Comparison of ENCODE assay signal across 10 mouse cellular contexts in the genomic region with DNA sequence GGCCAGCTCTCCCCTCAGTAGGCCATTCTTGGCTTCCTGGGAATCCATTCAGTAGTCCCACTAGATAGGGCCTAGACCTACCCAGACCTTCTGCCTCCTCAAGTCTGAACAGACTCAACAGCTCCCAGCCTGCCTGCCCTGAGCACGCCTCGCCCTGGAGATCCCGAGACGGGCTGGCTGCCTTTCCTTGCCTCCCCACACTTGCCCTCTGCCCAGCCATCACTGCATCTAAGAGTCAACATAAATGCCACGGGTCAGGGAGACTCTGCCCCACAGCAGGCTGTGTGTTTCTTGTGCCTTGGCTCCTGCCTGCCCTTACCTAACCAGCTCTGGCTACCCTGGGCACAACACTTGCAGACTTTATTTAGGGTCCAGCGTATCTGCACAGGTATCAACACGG.
DNase-seq lines count a peak whose midpoint lies in the region; ATAC-seq and TF ChIP-seq lines count a peak whose summit lies in the region.
"Had no signal": no experiment of that assay in that cellular context is flagged by ENCODE, and none has a peak within 500 bp of the region (broad histone marks: within the 10 kb centered on the region; RNA-seq: fewer than 3 reads in every experiment).

No protein-coding gene starts in this region.

- no peak for ATAC-seq in forebrain, embryonic 11.5 days (replicated peaks; ENCODE audit: low FRiP score)
- ATAC-seq in forebrain, embryonic 16.5 days = no peak
- no peak for ATAC-seq in lung, embryonic 15.5 days (ENCODE audit: borderline replicate concordance, extremely low read depth, low FRiP score, low TSS enrichment)

- no peaks in the 10 kb centered on the region for H3K4me1 ChIP-seq in forebrain, embryonic 11.5 days (replicated peaks; ENCODE audit: control insufficient read depth, insufficient read depth, low read length)
- H3K4me1 ChIP-seq in forebrain, embryonic 16.5 days (replicated peaks; ENCODE audit: control insufficient read depth, insufficient read depth, low read length) = no peaks in the 10 kb centered on the region
- H3K4me1 ChIP-seq in lung, embryonic 15.5 days = peaks cover 17% of the 10 kb centered on the region

- H3K79me2 ChIP-seq in myocyte (ENCODE audit: control insufficient read depth, insufficient read depth) = no peaks in the 10 kb centered on the region

- no peaks in the 10 kb centered on the region for H3K36me3 ChIP-seq in forebrain, embryonic 11.5 days (ENCODE audit: control insufficient read depth, insufficient read depth, low read length)
- H3K36me3 ChIP-seq in forebrain, embryonic 16.5 days (ENCODE audit: control insufficient read depth, insufficient read depth) = no peaks in the 10 kb centered on the region
- H3K36me3 ChIP-seq in lung, embryonic 15.5 days = no peaks in the 10 kb centered on the region
- no peaks in the 10 kb centered on the region for H3K36me3 ChIP-seq in myocyte (ENCODE audit: control insufficient read depth, insufficient read depth)

- WGBS in forebrain, embryonic 11.5 days = 81% methylated on average over 7 of the region's 7 CpGs
- 89% methylated on average over 7 of the region's 7 CpGs for WGBS in forebrain, embryonic 16.5 days
- WGBS in lung, embryonic 15.5 days = 79% methylated on average over 7 of the region's 7 CpGs

- TF ChIP-seq POLR2A in myocyte (IDR thresholded peaks at IDR 0.05; ENCODE audit: insufficient read length, low read depth) = no peak

- no peak overlapping the region for H3K4me3 ChIP-seq in forebrain, embryonic 11.5 days (ENCODE audit: low read depth, low read length)
- no peak overlapping the region for H3K4me3 ChIP-seq in forebrain, embryonic 16.5 days (replicated peaks; ENCODE audit: low read length)
- H3K4me3 ChIP-seq in lung, embryonic 15.5 days = no peak overlapping the region
- no peak overlapping the region for H3K4me3 ChIP-seq in myocyte

- no peak for DNase-seq in forebrain, embryonic 11.5 days (ENCODE audit: low spot score)
- DNase-seq in lung, postnatal 14 days = no peak
- DNase-seq in kidney, adult 18-20 months = peak; percentile 25
- DNase-seq in cerebellum, adult 8-10 months = no peak
- DNase-seq in frontal cortex, postnatal 10 days (ENCODE audit: low spot score in 2 of 2) = no peak
- DNase-seq: retina, postnatal 1 day; thymus, postnatal 36 days had no signal

- no peak overlapping the region for H3K4me2 ChIP-seq in forebrain, embryonic 11.5 days (ENCODE audit: low read depth, low read length, severe bottlenecking)
- no peak overlapping the region for H3K4me2 ChIP-seq in forebrain, embryonic 16.5 days (ENCODE audit: low read length)
- no peak overlapping the region for H3K4me2 ChIP-seq in lung, embryonic 15.5 days
- peak overlapping the region; percentile 64 for H3K4me2 ChIP-seq in myocyte (ENCODE audit: low read depth)

- H3K27ac ChIP-seq in forebrain, embryonic 11.5 days (ENCODE audit: low read depth, low read length) = peak overlapping the region; percentile 46; the same call in 1 of the 2 replicates
- H3K27ac ChIP-seq in forebrain, embryonic 16.5 days (ENCODE audit: low read length) = no peak overlapping the region
- peak overlapping the region; percentile 86 for H3K27ac ChIP-seq in lung, embryonic 15.5 days

- no peaks in the 10 kb centered on the region for H3K27me3 ChIP-seq in forebrain, embryonic 11.5 days (ENCODE audit: control insufficient read depth, insufficient read depth, low read length)
- H3K27me3 ChIP-seq in forebrain, embryonic 16.5 days (replicated peaks; ENCODE audit: control insufficient read depth, insufficient read depth, low read length) = no peaks in the 10 kb centered on the region
- no peaks in the 10 kb centered on the region for H3K27me3 ChIP-seq in lung, embryonic 15.5 days
- H3K27me3 ChIP-seq in myocyte (ENCODE audit: control insufficient read depth, insufficient read depth, insufficient read length) = no peaks in the 10 kb centered on the region

- no peak overlapping the region for H3K9ac ChIP-seq in forebrain, embryonic 11.5 days (ENCODE audit: low read length)
- no peak overlapping the region for H3K9ac ChIP-seq in forebrain, embryonic 16.5 days (replicated peaks; ENCODE audit: low read depth, low read length)
- H3K9ac ChIP-seq in lung, embryonic 15.5 days = no peak overlapping the region

- H3ac ChIP-seq in myocyte (ENCODE audit: control insufficient read depth, insufficient read length) = no peak overlapping the region

- H3K9me3 ChIP-seq in forebrain, embryonic 11.5 days (ENCODE audit: control insufficient read depth, low read length) = no peaks in the 10 kb centered on the region; the same call in 1 of the 2 replicates
- H3K9me3 ChIP-seq in forebrain, embryonic 16.5 days (ENCODE audit: control insufficient read depth, low read length) = no peaks in the 10 kb centered on the region
- H3K9me3 ChIP-seq in lung, embryonic 15.5 days = no peaks in the 10 kb centered on the region

TF ChIP-seq in myocyte, 11 proteins besides CTCF, POLR2A, EP300 and RAD21:
- no peak for TF ChIP-seq E2F4 (IDR thresholded peaks at IDR 0.05; ENCODE audit: insufficient read depth)
- TF ChIP-seq CEBPB (IDR thresholded peaks at IDR 0.05; ENCODE audit: insufficient read depth, poor library complexity, severe bottlenecking) = no peak
- no peak for TF ChIP-seq REST (IDR thresholded peaks at IDR 0.05; ENCODE audit: insufficient read depth, insufficient read length)
- TF ChIP-seq MYOD1 (IDR thresholded peaks at IDR 0.05; ENCODE audit: control insufficient read depth in 1 of 3, insufficient read length in 2 of 3, low read depth in 2 of 3) = no peak
- no peak for TF ChIP-seq TCF12 (IDR thresholded peaks at IDR 0.05; ENCODE audit: insufficient read depth, poor library complexity, severe bottlenecking)
- no peak for TF ChIP-seq SRF (IDR thresholded peaks at IDR 0.05; ENCODE audit: control insufficient read depth, insufficient read length, low read depth)
- TF ChIP-seq MYOG (IDR thresholded peaks at IDR 0.05; ENCODE audit: control insufficient read depth in 1 of 3, insufficient read depth in 1 of 3, insufficient read length in 2 of 3, low read depth in 2 of 3) = no peak
- no peak for TF ChIP-seq POLR2AphosphoS2 (IDR thresholded peaks at IDR 0.05; ENCODE audit: insufficient read length, low read depth)
